Mouse (Mus musculus) heart, adult 2 months (tissue): Measurements from ENCODE around the gene D130043K22Rik.

Source experiments
- CTCF ChIP-seq: fragments of 200-600 bp; IDR thresholded peaks from 2 replicates; pipeline ENCODE4 v1.8.1; 2022; ENCODE audit warnings: antibody characterized with exemption, mild to moderate bottlenecking, moderate library complexity
- EP300 ChIP-seq: fragments of 200-500 bp; IDR thresholded peaks from 2 replicates; pipeline ENCODE4 v1.6.1; 2011; ENCODE audit warnings: low read depth, low read length, control low read depth; ENCODE audit not compliant: insufficient read depth
- POLR2A ChIP-seq: fragments of 200-500 bp; IDR thresholded peaks from 2 replicates; pipeline ENCODE4 v1.6.1; 2011; ENCODE audit warnings: mild to moderate bottlenecking, low read depth, low read length, control low read depth; ENCODE audit not compliant: insufficient read depth

GRCm38 (mm10) chr13:24923991-24924390 is 79.1 kb downstream of the D130043K22Rik start:
- TF ChIP-seq EP300: no peak
- TF ChIP-seq POLR2A: no peak
- TF ChIP-seq CTCF: no peak
